In the genomic region with DNA sequence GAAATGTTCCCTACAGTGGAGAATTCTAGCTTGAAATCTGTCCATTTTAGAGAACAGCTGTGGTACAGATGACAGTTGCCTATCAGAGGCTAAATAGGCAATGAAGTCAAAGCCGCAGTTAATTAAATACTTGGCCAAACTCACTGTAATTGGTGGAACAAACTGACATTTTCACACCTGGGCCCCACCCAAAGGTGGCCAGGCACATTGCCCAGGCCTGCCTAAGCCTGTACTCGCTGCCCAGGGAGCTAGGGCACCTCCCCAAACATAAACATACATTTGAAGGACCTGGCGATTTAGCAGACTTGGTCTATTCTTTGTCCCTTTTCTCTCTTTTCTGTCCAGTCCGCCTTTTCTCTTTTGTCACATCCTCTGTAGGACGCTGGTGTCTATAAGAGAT, we compare ENCODE assay signal across 8 mouse cellular contexts. TPM values are rescaled to one million over a fixed set of nuclear protein-coding genes. Genes with fewer than 3 reads are reported as not detected.
DNase-seq lines count a peak whose midpoint lies in the region; ATAC-seq and TF ChIP-seq lines count a peak whose summit lies in the region.

Ccdc17 (plus strand) TSS at position 276 of the 400 bp plus-strand sequence.

- 22% methylated on average over 5 of the region's 5 CpGs for WGBS in intestine, embryonic 14.5 days

- peaks cover 47% of the 10 kb centered on the region for H3K36me3 ChIP-seq in intestine, embryonic 14.5 days (ENCODE audit: control insufficient read depth, insufficient read depth, low read length)

- peak within 1 kb of the TSS; percentile 76 for H3K4me3 ChIP-seq in cortical plate, adult 2 months (ENCODE audit: insufficient read depth, low read length)
- peak within 1 kb of the TSS; percentile 66 for H3K4me3 ChIP-seq in intestine, embryonic 14.5 days (ENCODE audit: low read depth, low read length)

- H3K4me1 ChIP-seq in cortical plate, adult 2 months (ENCODE audit: control insufficient read depth, insufficient read depth, low read length): peaks cover 1% of the 10 kb centered on the region; the same call in 1 of the 2 replicates
- H3K4me1 ChIP-seq in intestine, embryonic 14.5 days (replicated peaks; ENCODE audit: control insufficient read depth, insufficient read depth, low read length): peaks cover 10% of the 10 kb centered on the region

- H3K4me2 ChIP-seq in intestine, embryonic 14.5 days (ENCODE audit: low read length): peak within 1 kb of the TSS; percentile 92

- intact Hi-C loops in left cerebral cortex, postnatal 36 days (cut with DNase I): loop anchor here (5.0 kb wide), 1 partner anchor 434 kb away; no protein-coding TSS in a partner anchor

- no peak for TF ChIP-seq CTCF in cortical plate, adult 2 months (IDR thresholded peaks at IDR 0.05; ENCODE audit: extremely low read depth, insufficient read depth, low read length)

- H3K9ac ChIP-seq in intestine, embryonic 14.5 days (ENCODE audit: low read length): peak within 1 kb of the TSS; percentile 69

- no peaks in the 10 kb centered on the region for H3K9me3 ChIP-seq in intestine, embryonic 14.5 days (ENCODE audit: control insufficient read depth, low read length)

- peak within 1 kb of the TSS; percentile 37 for H3K27ac ChIP-seq in cortical plate, adult 2 months (ENCODE audit: insufficient read depth, low read length)
- H3K27ac ChIP-seq in intestine, embryonic 14.5 days (ENCODE audit: low read depth): peak within 1 kb of the TSS; percentile 76

- no peaks in the 10 kb centered on the region for H3K27me3 ChIP-seq in intestine, embryonic 14.5 days (replicated peaks; ENCODE audit: control insufficient read depth, insufficient read depth, low read length)

- no peak for TF ChIP-seq POLR2A in cortical plate, adult 2 months (IDR thresholded peaks at IDR 0.05; ENCODE audit: extremely low read depth, insufficient read depth, low read length)

- DNase-seq in retina, postnatal 1 day: peak; percentile 2
- no peak for DNase-seq in retina, embryonic 14.5 days (ENCODE audit: low spot score)
- no peak for DNase-seq in intestine, embryonic 14.5 days (ENCODE audit: low spot score)
- peak; percentile 3 for DNase-seq in lung, postnatal 10 days
- DNase-seq in right cerebral cortex, adult 2 months (ENCODE audit: low spot score in 2 of 2): no peak
- no peak for DNase-seq in natural killer cell, adult 2 months (ENCODE audit: low spot score in 2 of 2)
- DNase-seq in left cerebral cortex, postnatal 36 days (ENCODE audit: low spot score in 2 of 2): no peak

- no peak for ATAC-seq in intestine, embryonic 14.5 days (replicated peaks; ENCODE audit: low FRiP score, low TSS enrichment, low read depth)

RNA-seq across cellular contexts. Expression of gene Ccdc17, which starts in this region (rescaled TPM):
- 5.0 and 8.3 TPM in 2 replicates for polyA plus RNA-seq in cortical plate, adult 2 months (2012; rRNA removed)
- polyA plus RNA-seq in intestine, embryonic 14.5 days (2014; fragmentation: Nextera tagmentation; extraction: Ambion mirVana): 3.8 and 4.1 TPM in 2 replicates
- 1 to 10 TPM; 5.3 to 6.3 TPM for total RNA-seq in left cerebral cortex, postnatal 36 days (2021)

Comparison
In these comparisons a context has a peak if more than half of its experiments do, and no peak if none do; other contexts are left out.
1. DNase-seq: peak in retina, postnatal 1 day (single experiment) and lung, postnatal 10 days (single experiment); none in retina, embryonic 14.5 days (single experiment), intestine, embryonic 14.5 days (single experiment), right cerebral cortex, adult 2 months (0 of 2), natural killer cell, adult 2 months (0 of 2) and left cerebral cortex, postnatal 36 days (0 of 2).